Mouse (Mus musculus) forebrain, embryonic 15.5 days (tissue): ENCODE measurements around the gene Dnajc28. TPM values are rescaled to one million over a fixed set of nuclear protein-coding genes. Genes with fewer than 3 reads are reported as not detected.

Experiments used
- ATAC-seq: fragments of 200-750 bp; cut with Nextera tagmentation; replicated peaks from 2 replicates; pipeline ENCODE4 v1.8.0; 2017; ENCODE audit warnings: mild to moderate bottlenecking, moderate TSS enrichment, moderate library complexity
- H3K27ac ChIP-seq: fragments of 300-500 bp; sonication (generic); replicated peaks from 2 replicates; pipeline ENCODE4 v1.5.1; 2015; ENCODE audit warnings: mild to moderate bottlenecking, inconsistent platforms
- H3K27me3 ChIP-seq: fragments of 300-500 bp; sonication (generic); 2 replicates; pipeline ENCODE4 v1.6.1; 2015; ENCODE audit warnings: inconsistent platforms
- H3K36me3 ChIP-seq: fragments of 300-500 bp; sonication (generic); 2 replicates; pipeline ENCODE4 v1.6.1; 2015; ENCODE audit warnings: mild to moderate bottlenecking, inconsistent platforms
- H3K4me1 ChIP-seq: fragments of 300-500 bp; sonication (generic); 2 replicates; pipeline ENCODE4 v1.6.1; 2015; ENCODE audit warnings: inconsistent platforms
- H3K4me2 ChIP-seq: fragments of 300-500 bp; sonication (generic); replicated peaks from 2 replicates; pipeline ENCODE4 v1.6.1; 2015; ENCODE audit warnings: mild to moderate bottlenecking, inconsistent platforms
- H3K4me3 ChIP-seq: fragments of 300-500 bp; sonication (generic); 2 replicates; pipeline ENCODE4 v1.5.1; 2015; ENCODE audit warnings: mild to moderate bottlenecking, inconsistent platforms
- H3K9ac ChIP-seq: fragments of 300-500 bp; sonication (generic); replicated peaks from 2 replicates; pipeline ENCODE4 v1.6.1; 2015; ENCODE audit warnings: mild to moderate bottlenecking, inconsistent platforms
- H3K9me3 ChIP-seq: fragments of 300-500 bp; sonication (generic); 2 replicates; pipeline ENCODE4 v1.6.1; 2016; ENCODE audit warnings: inconsistent platforms
- WGBS: fragments of 180-500 bp; shearing (Covaris S2); methylation state at CpG from one replicate; pipeline ENCODE4 v1.1.7; 2015; ENCODE audit warnings: mixed read lengths; 5-methylcytosine and 5-hydroxymethylcytosine counted together
- polyA plus RNA-seq: library from polyadenylated mRNA; unstranded; fragments of >200 nt; fragmentation: Nextera tagmentation; extraction: Ambion mirVana; gene quantifications from 2 replicates; pipeline ENCODE4 v1.2.1, GENCODE M21; 2015

Gene Dnajc28
- polyA plus RNA-seq, 1 experiment from 2014 or later: 8.0 TPM

- no peak overlapping the region for H3K4me3 ChIP-seq
- no peak overlapping the region for H3K27ac ChIP-seq
- H3K4me2 ChIP-seq: no peak overlapping the region
- no peak for ATAC-seq
- H3K4me1 ChIP-seq: no peaks in the 10 kb centered on the region
- no peaks in the 10 kb centered on the region for H3K9me3 ChIP-seq
- H3K36me3 ChIP-seq: peaks cover 63% of the 10 kb centered on the region
- H3K9ac ChIP-seq: no peak overlapping the region
- WGBS: 89% methylated on average over 4 of the region's 4 CpGs
- no peaks in the 10 kb centered on the region for H3K27me3 ChIP-seq
Observed at GRCm38 (mm10) chr16:91629749-91630148, 10.9 kb upstream of the Dnajc28 start.

DNA sequence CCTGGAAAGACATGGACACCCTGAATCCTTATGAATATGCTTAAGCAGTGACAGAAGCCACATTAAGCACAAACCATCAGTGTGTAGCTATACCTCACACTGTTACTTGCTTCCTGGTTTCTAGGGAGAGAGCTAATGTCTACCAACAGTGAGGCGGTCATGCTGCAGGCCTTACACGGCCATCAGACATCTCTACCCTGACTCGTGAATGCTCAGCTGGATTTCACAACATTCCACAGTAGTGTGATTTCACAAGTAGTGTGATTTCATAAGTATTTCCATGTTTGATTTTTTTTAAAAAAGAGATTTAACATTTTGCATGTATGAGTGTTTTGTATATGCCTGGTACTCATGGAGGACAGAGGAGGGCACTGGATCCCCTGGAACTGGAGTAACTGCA is 9.8 kb upstream of the Dnajc28 start:
- 92% methylated on average over 3 of the region's 3 CpGs for WGBS
- Histone ChIP-seq H3K4me3 (no peak overlapping the region), H3K4me1 (no peaks in the 10 kb centered on the region), H3K4me2 (no peak overlapping the region), H3K36me3 (peaks cover 67% of the 10 kb centered on the region), H3K27ac (no peak overlapping the region), H3K9ac (no peak overlapping the region), H3K27me3 (no peaks in the 10 kb centered on the region), H3K9me3 (no peaks in the 10 kb centered on the region)
- no peak for ATAC-seq

- 90% methylated on average over 7 of the region's 7 CpGs for WGBS
Observed at GRCm38 (mm10) chr16:91627831-91628230, 9.0 kb upstream of the Dnajc28 start.

DNA sequence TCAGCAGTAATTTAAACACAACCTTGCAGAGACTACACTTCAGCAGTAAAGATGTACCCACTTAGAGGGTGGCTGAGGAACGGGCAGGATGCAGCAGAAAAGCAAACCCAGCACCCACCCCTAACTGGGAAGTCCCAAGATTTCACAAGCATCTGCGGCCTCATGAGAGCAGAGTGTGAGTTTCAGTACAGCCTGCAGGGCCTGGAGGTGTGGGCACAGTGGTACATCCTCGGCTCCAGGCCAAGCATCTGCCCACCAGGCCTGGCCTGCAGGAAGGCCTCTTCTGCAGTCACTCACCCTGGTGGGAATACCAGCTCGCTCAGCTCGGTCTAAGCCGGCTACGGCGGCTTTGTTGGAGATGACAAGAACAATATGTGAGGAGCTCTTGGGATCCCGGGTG is 4.2 kb upstream of the Dnajc28 start:
- H3K4me2 ChIP-seq: no peak overlapping the region
- H3K4me3 ChIP-seq: no peak overlapping the region
- H3K9me3 ChIP-seq: no peaks in the 10 kb centered on the region
- no peaks in the 10 kb centered on the region for H3K27me3 ChIP-seq
- H3K27ac ChIP-seq: no peak overlapping the region
- WGBS: 94% methylated on average over 9 of the region's 9 CpGs
- H3K36me3 ChIP-seq: peaks cover 64% of the 10 kb centered on the region
- no peak for ATAC-seq
- peaks cover 4% of the 10 kb centered on the region; the same call in 1 of the 2 replicates for H3K4me1 ChIP-seq
- no peak overlapping the region for H3K9ac ChIP-seq

More at GRCm38 (mm10) chr16:91627831-91628230, 9.0 kb upstream of the Dnajc28 start:
- no peak overlapping the region for H3K4me2 ChIP-seq
- no peak overlapping the region for H3K27ac ChIP-seq
- H3K9ac ChIP-seq: no peak overlapping the region
- no peaks in the 10 kb centered on the region for H3K9me3 ChIP-seq
- H3K4me3 ChIP-seq: no peak overlapping the region
- H3K4me1 ChIP-seq: no peaks in the 10 kb centered on the region
- H3K36me3 ChIP-seq: peaks cover 69% of the 10 kb centered on the region
- ATAC-seq: no peak
- no peaks in the 10 kb centered on the region for H3K27me3 ChIP-seq

DNA sequence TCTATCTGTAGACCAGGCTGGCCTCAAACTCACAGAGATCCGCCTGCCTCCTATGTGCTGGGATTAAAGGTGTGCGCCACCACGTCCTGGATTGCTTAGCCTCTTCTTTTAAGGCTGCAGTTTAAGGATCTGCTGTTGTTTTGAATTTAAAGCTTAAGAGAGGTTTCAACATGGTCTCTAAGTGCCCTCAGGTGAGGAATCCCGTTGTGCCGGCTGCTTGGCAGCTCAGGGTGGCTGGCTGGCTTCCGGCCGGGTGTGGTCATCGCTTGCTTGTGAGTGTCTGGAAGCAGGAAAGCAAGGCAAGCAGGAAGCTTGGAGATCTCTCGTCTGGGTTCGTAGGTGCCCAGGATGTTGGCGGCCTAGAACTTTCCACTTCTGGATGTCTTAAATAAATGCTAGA is 2.2 kb upstream of the Dnajc28 start:
- ATAC-seq: no peak
- H3K36me3 ChIP-seq: peaks cover 49% of the 10 kb centered on the region
- H3K4me2 ChIP-seq: no peak overlapping the region

GRCm38 (mm10) chr16:91620185-91620584 is 1.4 kb upstream of the Dnajc28 start:
- WGBS: 93% methylated on average over 5 of the region's 5 CpGs
- Histone ChIP-seq H3K9me3 (no peaks in the 10 kb centered on the region), H3K9ac (no peak overlapping the region), H3K4me2 (no peak overlapping the region), H3K4me1 (peaks cover 7% of the 10 kb centered on the region; the same call in 1 of the 2 replicates), H3K36me3 (peaks cover 45% of the 10 kb centered on the region), H3K27me3 (no peaks in the 10 kb centered on the region), H3K27ac (no peak overlapping the region), H3K4me3 (no peak overlapping the region)
- no peak for ATAC-seq

More for the DNA sequence above, 2.2 kb upstream of the Dnajc28 start:
- peaks cover 7% of the 10 kb centered on the region; the same call in 1 of the 2 replicates for H3K4me1 ChIP-seq
- 93% methylated on average over 11 of the region's 11 CpGs for WGBS
- no peak overlapping the region for H3K9ac ChIP-seq
- no peak overlapping the region for H3K27ac ChIP-seq
- H3K4me3 ChIP-seq: no peak overlapping the region
- H3K9me3 ChIP-seq: no peaks in the 10 kb centered on the region
- H3K27me3 ChIP-seq: no peaks in the 10 kb centered on the region

GRCm38 (mm10) chr16:91614552-91614951 is 4.3 kb downstream of the Dnajc28 start:
- H3K9ac ChIP-seq: no peak overlapping the region
- no peak overlapping the region for H3K4me3 ChIP-seq
- H3K4me2 ChIP-seq: no peak overlapping the region
- 80% methylated on average over 6 of the region's 6 CpGs for WGBS
- no peaks in the 10 kb centered on the region for H3K27me3 ChIP-seq
- peaks cover 7% of the 10 kb centered on the region; the same call in 1 of the 2 replicates for H3K4me1 ChIP-seq
- no peak for ATAC-seq
- H3K9me3 ChIP-seq: no peaks in the 10 kb centered on the region
- no peak overlapping the region for H3K27ac ChIP-seq
- H3K36me3 ChIP-seq: no peaks in the 10 kb centered on the region

DNA sequence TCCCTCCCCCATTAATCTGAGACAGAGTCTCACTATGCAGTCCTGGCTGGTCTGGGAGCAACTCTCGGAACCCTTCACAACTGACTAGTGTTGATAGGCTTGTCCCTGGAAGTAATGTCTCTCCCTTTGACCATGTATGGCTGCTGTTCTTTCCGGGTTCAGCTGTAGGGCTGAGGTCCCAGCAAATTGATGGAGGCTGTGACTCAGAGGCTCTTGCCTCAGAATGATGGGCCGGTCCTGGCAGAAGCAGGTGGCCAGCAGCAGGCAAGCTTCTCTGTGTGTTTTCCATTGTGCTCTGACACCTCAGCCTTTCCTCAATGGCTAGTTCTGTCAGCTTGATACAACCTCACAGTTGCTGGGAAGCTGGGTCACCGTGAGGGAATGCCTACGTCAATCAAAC is 6.3 kb downstream of the Dnajc28 start:
- Histone ChIP-seq H3K9ac (no peak overlapping the region), H3K9me3 (no peaks in the 10 kb centered on the region), H3K27ac (no peak overlapping the region), H3K4me1 (no peaks in the 10 kb centered on the region), H3K27me3 (no peaks in the 10 kb centered on the region), H3K36me3 (no peaks in the 10 kb centered on the region), H3K4me2 (no peak overlapping the region), H3K4me3 (no peak overlapping the region)
- 66% methylated on average over 5 of the region's 5 CpGs for WGBS
- no peak for ATAC-seq

DNA sequence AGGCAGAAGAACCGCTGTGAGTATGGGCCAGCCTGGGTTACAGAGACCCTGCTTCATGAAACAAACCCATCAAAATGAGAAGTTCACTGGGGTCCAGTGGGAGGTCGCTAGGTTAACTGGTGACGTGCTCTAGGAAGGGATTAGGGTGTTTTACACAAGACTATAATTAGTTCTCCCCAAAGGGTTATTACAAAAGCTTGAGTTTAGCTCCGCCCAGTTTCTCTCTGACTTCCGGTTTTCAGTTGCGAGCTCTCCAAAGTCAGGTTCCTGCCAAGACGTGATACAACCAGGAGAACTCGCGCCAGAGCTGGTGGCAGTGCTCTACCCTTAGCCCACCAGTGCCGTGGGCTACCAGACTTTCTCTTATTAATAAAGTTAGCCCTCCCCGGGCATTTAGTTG is 7.6 kb downstream of the Dnajc28 start:
- Histone ChIP-seq H3K36me3 (no peaks in the 10 kb centered on the region), H3K4me2 (no peak overlapping the region), H3K27me3 (no peaks in the 10 kb centered on the region), H3K4me3 (no peak overlapping the region), H3K27ac (no peak overlapping the region), H3K4me1 (no peaks in the 10 kb centered on the region), H3K9ac (no peak overlapping the region), H3K9me3 (no peaks in the 10 kb centered on the region)
- 63% methylated on average over 11 of the region's 11 CpGs for WGBS
- ATAC-seq: no peak

DNA sequence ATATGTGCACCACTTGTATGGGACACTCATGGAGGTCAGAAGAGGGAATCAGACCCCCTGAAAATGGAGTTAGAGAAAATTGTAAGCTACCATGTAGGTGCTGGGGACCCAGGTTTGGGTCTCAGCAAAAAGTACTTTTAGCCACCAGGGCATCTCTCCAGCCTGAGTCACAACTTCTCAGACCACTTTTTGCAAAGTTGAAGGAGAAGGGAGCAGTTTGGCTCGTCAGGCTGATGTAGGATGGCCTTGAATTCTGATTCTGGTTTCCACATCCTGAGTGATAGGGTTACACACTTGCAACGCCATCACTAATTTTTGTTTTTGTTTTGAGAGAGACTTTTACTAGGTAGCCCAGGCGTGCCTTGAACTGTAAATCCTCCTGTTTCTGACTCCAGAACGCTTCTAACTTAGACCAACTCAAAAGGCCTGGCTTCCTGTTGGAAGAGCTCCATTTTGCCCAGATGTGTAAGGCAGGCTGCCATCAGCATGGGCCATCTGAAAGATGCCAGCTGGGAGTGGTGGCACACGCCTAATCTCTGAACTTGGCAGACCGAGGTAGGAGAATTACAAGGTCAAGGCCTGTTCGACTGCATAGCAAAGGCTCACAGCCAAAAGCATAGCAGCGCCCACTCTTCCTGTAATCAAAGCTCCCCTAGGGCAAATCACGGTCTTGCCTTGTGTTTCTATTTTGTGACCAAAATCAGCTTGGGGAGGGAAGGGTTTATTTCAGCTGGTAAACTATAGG is 9.2 kb downstream of the Dnajc28 start:
- Histone ChIP-seq H3K9me3 (no peaks in the 10 kb centered on the region), H3K9ac (no peak overlapping the region), H3K4me1 (no peaks in the 10 kb centered on the region), H3K36me3 (no peaks in the 10 kb centered on the region), H3K4me2 (no peak overlapping the region), H3K27ac (no peak overlapping the region), H3K27me3 (no peaks in the 10 kb centered on the region), H3K4me3 (no peak overlapping the region)
- ATAC-seq: no peak
- 72% methylated on average over 9 of the region's 9 CpGs for WGBS

- no peak overlapping the region for H3K9ac ChIP-seq
- H3K27ac ChIP-seq: no peak overlapping the region
- no peaks in the 10 kb centered on the region for H3K4me1 ChIP-seq
- H3K36me3 ChIP-seq: no peaks in the 10 kb centered on the region
- ATAC-seq: no peak
- no peaks in the 10 kb centered on the region for H3K27me3 ChIP-seq
- H3K4me3 ChIP-seq: no peak overlapping the region
- WGBS: 92% methylated on average over 8 of the region's 8 CpGs
- no peaks in the 10 kb centered on the region for H3K9me3 ChIP-seq
- no peak overlapping the region for H3K4me2 ChIP-seq
Observed at GRCm38 (mm10) chr16:91606958-91607357, 11.9 kb downstream of the Dnajc28 start.

GRCm38 (mm10) chr16:91605156-91605555 is 13.7 kb downstream of the Dnajc28 start:
- no peak for ATAC-seq
- no peak overlapping the region for H3K4me3 ChIP-seq
- no peaks in the 10 kb centered on the region for H3K4me1 ChIP-seq
- H3K27me3 ChIP-seq: no peaks in the 10 kb centered on the region
- H3K9me3 ChIP-seq: no peaks in the 10 kb centered on the region
- no peak overlapping the region for H3K9ac ChIP-seq
- no peak overlapping the region for H3K4me2 ChIP-seq
- 62% methylated on average over 6 of the region's 6 CpGs for WGBS
- no peaks in the 10 kb centered on the region for H3K36me3 ChIP-seq
- no peak overlapping the region for H3K27ac ChIP-seq

DNA sequence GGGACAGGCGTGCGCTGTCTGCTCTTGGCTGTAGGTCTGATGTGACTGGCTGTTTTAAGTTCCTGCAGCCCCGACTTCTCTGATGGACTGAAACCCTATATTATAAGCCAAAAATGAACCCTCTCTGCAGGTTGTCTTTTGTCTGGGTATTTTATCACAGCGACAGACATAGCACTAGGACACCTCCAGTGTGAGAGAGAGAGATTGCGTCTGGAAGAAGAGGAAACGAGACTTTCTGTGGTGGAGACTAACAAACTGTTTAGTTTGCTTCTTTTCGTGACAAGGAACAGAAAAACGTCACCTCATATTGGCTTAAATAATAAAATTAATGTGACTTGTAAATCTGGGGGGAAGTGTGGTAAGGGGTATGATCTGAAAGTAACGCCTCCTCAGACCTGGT is 17.1 kb downstream of the Dnajc28 start:
- no peaks in the 10 kb centered on the region for H3K9me3 ChIP-seq
- no peak overlapping the region for H3K27ac ChIP-seq
- H3K4me3 ChIP-seq: no peak overlapping the region
- H3K27me3 ChIP-seq: peaks cover 6% of the 10 kb centered on the region; the same call in 1 of the 2 replicates
- H3K4me2 ChIP-seq: no peak overlapping the region
- H3K9ac ChIP-seq: no peak overlapping the region
- no peaks in the 10 kb centered on the region for H3K36me3 ChIP-seq
- peaks cover 6% of the 10 kb centered on the region for H3K4me1 ChIP-seq
- WGBS: 83% methylated on average over 9 of the region's 9 CpGs
- no peak for ATAC-seq
